Mouse (Mus musculus) bone marrow, adult 2 months (tissue): ENCODE measurements at regions not wholly inside any gene's neighbourhood (a gene's known extent, or its start where the extent isn't known, plus 50 kb on each side); places are given as distances from the start of the nearest gene placed in this dataset.

Experiments
- CTCF ChIP-seq: fragments of 200-500 bp; IDR thresholded peaks from 2 replicates; pipeline ENCODE4 v1.5.1; 2011; ENCODE audit warnings: low read length, control low read depth; ENCODE audit not compliant: control insufficient read depth, insufficient read depth
- POLR2A ChIP-seq: fragments of 200-500 bp; IDR thresholded peaks from 2 replicates; pipeline ENCODE4 v1.6.1; 2011; ENCODE audit warnings: low read depth, mild to moderate bottlenecking, control low read depth, low read length, borderline replicate concordance; ENCODE audit not compliant: control insufficient read depth

- TF ChIP-seq POLR2A, result no peak
- no peak for TF ChIP-seq CTCF
These were observed 71.7 kb upstream of the Chodl start for GRCm38 (mm10) chr16:78859006-78859405.
